Mouse (Mus musculus): ENCODE measurements around the gene Morn4. TPM values are rescaled to one million over a fixed set of nuclear protein-coding genes. Genes with fewer than 3 reads are reported as not detected.
"Not testable (repeated sequence)": the region's sequence is repeated elsewhere in the genome, so short reads cannot be mapped to it uniquely, and the experiment has no call there.

The Morn4 gene
- polyA plus RNA-seq, 1 experiment from 2014 or later = 116 TPM

DNA sequence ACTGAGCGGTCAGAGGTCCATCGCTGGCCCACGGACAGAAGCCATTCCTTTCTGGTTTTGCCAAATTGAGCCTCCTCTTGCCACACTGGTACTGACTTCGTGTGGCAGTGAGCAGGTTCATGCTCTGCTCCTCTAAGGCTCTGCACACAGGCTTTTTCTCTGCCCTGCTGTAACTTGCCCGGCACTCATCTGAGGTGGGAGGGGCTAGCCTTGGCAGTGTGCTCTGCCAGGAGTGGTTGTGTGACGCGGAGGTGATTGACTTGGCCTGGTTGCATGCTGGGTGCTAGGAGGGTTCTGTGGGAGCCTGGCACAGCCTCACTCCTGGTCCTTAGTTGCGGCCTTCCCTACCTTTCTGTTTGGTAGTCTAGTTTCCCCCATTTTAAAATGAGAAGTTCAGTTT is 34.3 kb upstream of the Morn4 start:
- Histone ChIP-seq H3K27me3 (replicated peaks) (no peaks in the 10 kb centered on the region), H3K9me3 (replicated peaks) (no peaks in the 10 kb centered on the region), H3K27ac (replicated peaks) (no peak overlapping the region), H3K4me3 (replicated peaks) (no peak overlapping the region), H3K9ac (replicated peaks) (no peak overlapping the region), H3K36me3 (peaks cover 83% of the 10 kb centered on the region), H3K4me2 (no peak overlapping the region), H3K4me1 (no peaks in the 10 kb centered on the region; the same call in 1 of the 2 replicates)
- 92% methylated on average over 8 of the region's 8 CpGs for WGBS
- no peak for ATAC-seq (ENCODE audit: low FRiP score)

DNA sequence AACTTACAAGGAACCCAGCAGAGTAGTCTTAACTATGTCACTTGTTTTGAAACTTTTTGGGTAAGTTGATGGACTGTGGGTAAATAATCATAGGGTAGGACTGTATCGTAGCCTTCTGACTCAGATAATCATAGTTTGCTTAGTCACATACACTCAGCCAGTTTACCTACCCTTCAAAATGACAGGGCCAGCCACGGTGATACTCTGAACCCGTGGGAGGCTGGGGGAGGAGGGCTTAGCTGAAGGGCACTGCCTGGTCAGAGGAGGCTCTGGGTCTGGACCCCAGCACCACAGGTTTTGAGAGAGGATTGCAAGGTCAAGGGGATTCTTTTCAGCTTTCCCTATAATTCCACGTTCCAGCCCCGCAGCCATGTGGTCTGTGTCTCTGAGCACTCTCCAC is 32.4 kb upstream of the Morn4 start:
- H3K4me2 ChIP-seq = no peak overlapping the region
- H3K9ac ChIP-seq (replicated peaks) = no peak overlapping the region
- no peak overlapping the region for H3K4me3 ChIP-seq (replicated peaks)
- no peaks in the 10 kb centered on the region for H3K9me3 ChIP-seq (replicated peaks)
- no peak for ATAC-seq (ENCODE audit: low FRiP score)
- H3K36me3 ChIP-seq = peaks cover 84% of the 10 kb centered on the region
- H3K4me1 ChIP-seq = no peaks in the 10 kb centered on the region
- WGBS = 96% methylated on average over 5 of the region's 5 CpGs
- H3K27ac ChIP-seq (replicated peaks) = no peak overlapping the region
- H3K27me3 ChIP-seq (replicated peaks) = no peaks in the 10 kb centered on the region

DNA sequence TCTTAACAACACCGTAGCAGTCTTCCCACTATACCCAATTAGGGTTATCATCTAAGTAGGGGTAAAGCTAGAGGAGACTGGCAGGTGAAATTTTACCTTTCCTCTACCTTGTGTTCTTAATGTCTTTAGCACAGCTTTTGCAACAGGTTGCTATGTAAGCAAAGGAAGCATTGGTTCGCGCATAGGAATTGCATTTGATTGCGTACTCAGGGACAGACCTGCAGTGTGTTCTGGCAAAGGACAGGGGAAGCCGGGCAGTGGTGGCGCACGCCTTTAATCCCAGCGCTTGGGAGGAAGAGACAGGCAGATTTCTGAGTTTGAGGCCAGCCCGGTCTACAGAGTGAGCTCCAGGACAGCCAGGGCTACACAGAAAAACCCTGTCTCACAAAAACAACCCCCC is 32.0 kb upstream of the Morn4 start:
- 97% methylated on average over 9 of the region's 9 CpGs for WGBS
- ATAC-seq (ENCODE audit: low FRiP score) = no peak
- Histone ChIP-seq H3K4me3 (replicated peaks) (no peak overlapping the region), H3K9me3 (replicated peaks) (no peaks in the 10 kb centered on the region), H3K27ac (replicated peaks) (no peak overlapping the region), H3K9ac (replicated peaks) (no peak overlapping the region), H3K4me1 (no peaks in the 10 kb centered on the region), H3K4me2 (no peak overlapping the region), H3K27me3 (replicated peaks) (no peaks in the 10 kb centered on the region), H3K36me3 (peaks cover 84% of the 10 kb centered on the region)

- WGBS = 89% methylated on average over 4 of the region's 4 CpGs
- no peak for ATAC-seq (ENCODE audit: low FRiP score)
- H3K9me3 ChIP-seq (replicated peaks) = no peaks in the 10 kb centered on the region
- peaks cover 69% of the 10 kb centered on the region for H3K36me3 ChIP-seq
- H3K9ac ChIP-seq (replicated peaks) = no peak overlapping the region
- H3K4me3 ChIP-seq (replicated peaks) = no peak overlapping the region
- no peaks in the 10 kb centered on the region for H3K27me3 ChIP-seq (replicated peaks)
- H3K27ac ChIP-seq (replicated peaks) = no peak overlapping the region
- no peak overlapping the region for H3K4me2 ChIP-seq
- no peaks in the 10 kb centered on the region for H3K4me1 ChIP-seq
Measured at GRCm38 (mm10) chr19:42115783-42116335, 29.7 kb upstream of the Morn4 start.

DNA sequence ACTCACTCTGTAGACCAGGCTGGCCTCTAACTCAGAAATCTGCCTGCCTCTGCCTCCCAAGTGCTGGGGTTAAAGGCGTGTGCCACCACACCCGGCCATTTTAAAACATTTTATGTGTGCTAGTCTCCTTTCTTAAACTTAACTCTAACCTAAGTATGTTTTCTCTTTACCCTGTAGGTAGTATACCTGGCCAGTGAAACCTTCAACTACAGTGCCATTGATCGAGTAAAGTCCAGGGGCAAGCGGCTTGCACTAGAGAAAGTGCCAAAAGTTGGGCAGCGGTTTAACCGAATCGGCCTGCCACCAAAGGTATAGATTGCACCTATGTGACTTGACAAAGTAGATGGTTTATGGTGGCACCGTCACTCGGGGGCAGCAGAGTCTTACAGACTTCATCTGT is 18.5 kb upstream of the Morn4 start:
- ATAC-seq (ENCODE audit: low FRiP score) = no peak
- no peak overlapping the region for H3K9ac ChIP-seq (replicated peaks)
- H3K36me3 ChIP-seq = peaks cover 36% of the 10 kb centered on the region

GRCm38 (mm10) chr19:42099406-42099805 is 13.2 kb upstream of the Morn4 start:
- H3K27ac ChIP-seq (replicated peaks) = no peak overlapping the region
- H3K9me3 ChIP-seq (replicated peaks) = no peaks in the 10 kb centered on the region
- no peaks in the 10 kb centered on the region for H3K27me3 ChIP-seq (replicated peaks)
- H3K9ac ChIP-seq (replicated peaks) = no peak overlapping the region
- 0 out of 2 replicates have a peak, but pooled peaks cover 2% of the 10 kb centered on the region for H3K4me1 ChIP-seq
- H3K36me3 ChIP-seq = peaks cover 25% of the 10 kb centered on the region
- H3K4me2 ChIP-seq = no peak overlapping the region
- 92% methylated on average over 3 of the region's 3 CpGs for WGBS
- H3K4me3 ChIP-seq (replicated peaks) = no peak overlapping the region
- no peak for ATAC-seq (ENCODE audit: low FRiP score)

More for the DNA sequence above, 18.5 kb upstream of the Morn4 start:
- no peaks in the 10 kb centered on the region for H3K27me3 ChIP-seq (replicated peaks)
- H3K27ac ChIP-seq (replicated peaks) = no peak overlapping the region
- no peak overlapping the region for H3K4me2 ChIP-seq
- 96% methylated on average over 9 of the region's 9 CpGs for WGBS
- H3K4me3 ChIP-seq (replicated peaks) = no peak overlapping the region
- H3K4me1 ChIP-seq = no peaks in the 10 kb centered on the region
- no peaks in the 10 kb centered on the region for H3K9me3 ChIP-seq (replicated peaks)

DNA sequence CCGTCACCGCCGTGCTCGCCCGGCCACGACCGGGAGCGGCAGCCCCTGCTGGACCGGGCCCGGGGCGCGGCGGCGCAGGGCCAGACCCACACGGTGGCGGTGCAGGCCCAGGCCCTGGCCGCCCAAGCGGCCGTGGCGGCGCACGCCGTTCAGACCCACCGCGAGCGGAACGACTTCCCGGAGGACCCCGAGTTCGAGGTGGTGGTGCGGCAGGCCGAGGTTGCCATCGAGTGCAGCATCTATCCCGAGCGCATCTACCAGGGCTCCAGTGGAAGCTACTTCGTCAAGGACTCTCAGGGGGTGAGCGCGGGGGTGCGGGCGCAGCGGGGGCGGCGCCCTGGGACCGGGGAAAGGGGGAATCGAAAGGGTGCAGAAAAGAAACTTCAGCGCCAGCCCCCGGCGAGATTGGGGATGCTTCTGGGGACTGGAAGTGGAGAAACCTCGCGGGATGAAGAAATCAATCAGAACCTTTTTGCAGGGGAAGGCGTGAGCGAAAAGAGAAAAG is 4.5 kb upstream of the Morn4 start:
- peak overlapping the region; percentile 85 for H3K4me2 ChIP-seq
- no peaks in the 10 kb centered on the region for H3K9me3 ChIP-seq (replicated peaks)
- WGBS = 0% methylated on average over 48 of the region's 52 CpGs
- H3K36me3 ChIP-seq = peaks cover 8% of the 10 kb centered on the region
- no peaks in the 10 kb centered on the region for H3K27me3 ChIP-seq (replicated peaks)
- peak overlapping the region; percentile 92 for H3K27ac ChIP-seq (replicated peaks)
- ATAC-seq (ENCODE audit: low FRiP score) = peak; percentile 49
- H3K4me1 ChIP-seq = peaks cover 42% of the 10 kb centered on the region
- peak overlapping the region; percentile 99 for H3K4me3 ChIP-seq (replicated peaks)
- peak overlapping the region; percentile 82 for H3K9ac ChIP-seq (replicated peaks)

GRCm38 (mm10) chr19:42089748-42090595 is 3.8 kb upstream of the Morn4 start, which contains the start of gene Pi4k2a:
TSS of gene Pi4k2a (plus strand) at chr19:42090470.
- Histone ChIP-seq H3K36me3 (peaks cover 8% of the 10 kb centered on the region; the same call in 1 of the 2 replicates), H3K27ac (replicated peaks) (peak within 1 kb of the TSS; percentile 92), H3K4me3 (replicated peaks) (peak within 1 kb of the TSS; percentile 99), H3K4me2 (peak within 1 kb of the TSS; percentile 85), H3K9ac (replicated peaks) (peak within 1 kb of the TSS; percentile 82), H3K27me3 (replicated peaks) (no peaks in the 10 kb centered on the region), H3K4me1 (peaks cover 46% of the 10 kb centered on the region), H3K9me3 (replicated peaks) (no peaks in the 10 kb centered on the region)
- ATAC-seq (ENCODE audit: low FRiP score) = peak; percentile 97
- 2% methylated on average over 37 of the region's 55 CpGs for WGBS

GRCm38 (mm10) chr19:42089103-42089747 is 3.1 kb upstream of the Morn4 start:
- H3K27ac ChIP-seq (replicated peaks) = peak overlapping the region; percentile 85
- peaks cover 5% of the 10 kb centered on the region; the same call in 1 of the 2 replicates for H3K36me3 ChIP-seq
- WGBS = 21% methylated on average over 14 of the region's 14 CpGs
- no peaks in the 10 kb centered on the region for H3K27me3 ChIP-seq (replicated peaks)
- no peaks in the 10 kb centered on the region for H3K9me3 ChIP-seq (replicated peaks)
- no peak for ATAC-seq (ENCODE audit: low FRiP score)
- H3K4me2 ChIP-seq = peak overlapping the region; percentile 85
- H3K4me1 ChIP-seq = peaks cover 45% of the 10 kb centered on the region
- peak overlapping the region; percentile 47 for H3K9ac ChIP-seq (replicated peaks)
- peak overlapping the region; percentile 99 for H3K4me3 ChIP-seq (replicated peaks)

DNA sequence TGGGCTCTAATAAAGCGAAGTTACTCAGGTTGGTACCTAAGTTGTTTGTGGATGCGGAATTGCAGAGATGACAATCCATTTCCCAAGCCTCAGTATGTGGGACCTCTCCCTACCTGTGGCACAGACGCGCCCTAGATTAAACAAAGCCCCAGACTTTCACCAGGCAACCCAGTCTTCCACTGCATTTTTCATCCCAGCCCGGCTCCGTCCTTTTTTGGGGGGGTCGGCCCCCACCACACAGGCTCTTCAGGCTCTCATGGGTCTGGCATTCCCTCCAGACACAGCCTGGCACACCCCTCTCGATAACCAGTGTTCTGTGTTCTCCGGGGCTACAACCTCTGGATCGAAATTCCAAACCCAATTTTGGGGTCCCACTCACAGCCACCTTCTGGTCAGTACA is 467 bp downstream of the Morn4 start:
- WGBS = 9% methylated on average over 10 of the region's 10 CpGs
- peaks cover 23% of the 10 kb centered on the region for H3K4me1 ChIP-seq
- no peaks in the 10 kb centered on the region for H3K27me3 ChIP-seq (replicated peaks)
- H3K36me3 ChIP-seq = no peaks in the 10 kb centered on the region
- ATAC-seq (ENCODE audit: low FRiP score) = no peak
- H3K27ac ChIP-seq (replicated peaks) = peak overlapping the region; percentile 79
- peak overlapping the region; percentile 88 for H3K4me2 ChIP-seq
- H3K9ac ChIP-seq (replicated peaks) = peak overlapping the region; percentile 73
- peak overlapping the region; percentile 84 for H3K4me3 ChIP-seq (replicated peaks)
- no peaks in the 10 kb centered on the region for H3K9me3 ChIP-seq (replicated peaks)

DNA sequence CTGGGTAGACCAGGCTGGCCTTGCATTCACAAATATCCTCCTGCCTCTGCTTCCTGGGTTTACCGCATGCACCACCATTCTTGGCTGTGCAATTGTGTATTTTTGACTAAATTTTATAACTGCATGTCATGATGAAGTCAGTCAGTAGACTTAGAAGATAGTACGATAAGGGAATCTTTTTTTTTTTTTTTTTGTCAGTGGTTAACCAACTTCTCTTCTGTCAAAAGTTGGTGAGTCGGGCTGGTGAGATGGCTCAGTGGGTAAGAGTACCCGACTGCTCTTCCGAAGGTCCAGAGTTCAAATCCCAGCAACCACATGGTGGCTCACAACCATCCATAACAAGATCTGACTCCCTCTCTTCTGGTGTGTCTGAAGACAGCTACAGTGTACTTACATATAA is 4.5 kb downstream of the Morn4 start:
- peaks cover 14% of the 10 kb centered on the region for H3K36me3 ChIP-seq
- H3K9ac ChIP-seq (replicated peaks); H3K9me3 ChIP-seq (replicated peaks); H3K27ac ChIP-seq (replicated peaks); H3K27me3 ChIP-seq (replicated peaks); H3K4me2 ChIP-seq; ATAC-seq (ENCODE audit: low FRiP score); H3K4me3 ChIP-seq (replicated peaks): not testable (repeated sequence)
- 94% methylated on average over 5 of the region's 5 CpGs for WGBS
- H3K4me1 ChIP-seq = peaks cover 11% of the 10 kb centered on the region

Measured in neural tube, embryonic 15.5 days (tissue).